Mouse (Mus musculus) lung, embryonic 16.5 days (tissue): ENCODE data around the gene D10Jhu81e. TPM values are rescaled to one million over a fixed set of nuclear protein-coding genes. Genes with fewer than 3 reads are reported as not detected.
A peak's percentile ranks its signal among the peaks of the same experiment; 100 is the strongest.
"Not testable (repeated sequence)": the region's sequence is repeated elsewhere in the genome, so short reads cannot be mapped to it uniquely, and the experiment has no call there.

ENCODE experiments used
- ATAC-seq: fragments of 200-750 bp; cut with Nextera tagmentation; 2 replicates; pipeline ENCODE4 v1.8.0; 2017; ENCODE audit warnings: low read depth, mild to moderate bottlenecking, moderate library complexity
- H3K27ac ChIP-seq: fragments of 300-500 bp; sonication (generic); 2 replicates; pipeline ENCODE4 v1.5.1; 2014; ENCODE audit warnings: mild to moderate bottlenecking, control low read depth, low read length
- H3K27me3 ChIP-seq: fragments of 300-500 bp; sonication (generic); 2 replicates; pipeline ENCODE4 v1.6.1; 2014; ENCODE audit warnings: low read depth, low read length, mixed read lengths; ENCODE audit not compliant: control insufficient read depth, insufficient read depth
- H3K36me3 ChIP-seq: fragments of 300-500 bp; sonication (generic); 2 replicates; pipeline ENCODE4 v1.6.1; 2014; ENCODE audit warnings: low read length; ENCODE audit not compliant: control insufficient read depth, insufficient read depth
- H3K4me1 ChIP-seq: fragments of 300-500 bp; sonication (generic); replicated peaks from 2 replicates; pipeline ENCODE4 v1.6.1; 2014; ENCODE audit warnings: low read length, mixed read lengths; ENCODE audit not compliant: control insufficient read depth, insufficient read depth
- H3K4me2 ChIP-seq: fragments of 300-500 bp; sonication (generic); 2 replicates; pipeline ENCODE4 v1.6.1; 2014; ENCODE audit warnings: low read depth, low read length, control low read depth
- H3K4me3 ChIP-seq: fragments of 300-500 bp; sonication (generic); 2 replicates; pipeline ENCODE4 v1.5.1; 2014; ENCODE audit warnings: mild to moderate bottlenecking, low read length, control low read depth
- H3K9ac ChIP-seq: fragments of 300-500 bp; sonication (generic); 2 replicates; pipeline ENCODE4 v1.6.1; 2014; ENCODE audit warnings: low read length, control low read depth
- H3K9me3 ChIP-seq: fragments of 300-500 bp; sonication (generic); 2 replicates; pipeline ENCODE4 v1.6.1; 2016; ENCODE audit warnings: low read length; ENCODE audit not compliant: control insufficient read depth
- WGBS: fragments of 180-500 bp; shearing (Covaris S2); extraction: QIAGEN DNeasy Blood & Tissue Kit; methylation state at CpG from one replicate; pipeline ENCODE4 v1.1.7; 2014; 5-methylcytosine and 5-hydroxymethylcytosine counted together
- polyA plus RNA-seq: library from polyadenylated mRNA; unstranded; fragments of >200 nt; fragmentation: Nextera tagmentation; extraction: Ambion mirVana; gene quantifications from 2 replicates; pipeline ENCODE4 v1.2.1, GENCODE M21; 2015

The D10Jhu81e gene
- polyA plus RNA-seq = 35.8 and 36.5 TPM in 2 replicates

- H3K9ac ChIP-seq = peak within 1 kb of the TSS; percentile 95
- peaks cover 26% of the 10 kb centered on the region for H3K36me3 ChIP-seq
- H3K4me1 ChIP-seq = peaks cover 13% of the 10 kb centered on the region
- peak within 1 kb of the TSS; percentile 66 for H3K27ac ChIP-seq
- H3K4me2 ChIP-seq = peak within 1 kb of the TSS; percentile 94
- peak; percentile 99 for ATAC-seq
- H3K9me3 ChIP-seq = no peaks in the 10 kb centered on the region
- peak within 1 kb of the TSS; percentile 89 for H3K4me3 ChIP-seq
- H3K27me3 ChIP-seq = no peaks in the 10 kb centered on the region
- 2% methylated on average over 50 of the region's 50 CpGs for WGBS
These were observed at the start of gene D10Jhu81e for GRCm38 (mm10) chr10:78169281-78170042. TSS of gene D10Jhu81e (minus strand) at chr10:78169782.

- H3K36me3 ChIP-seq = peaks cover 10% of the 10 kb centered on the region
- no peak for ATAC-seq
- H3K27me3 ChIP-seq = no peaks in the 10 kb centered on the region
- no peak overlapping the region for H3K4me3 ChIP-seq
- H3K27ac ChIP-seq = no peak overlapping the region
- WGBS = 77% methylated on average over 6 of the region's 6 CpGs
- H3K9me3 ChIP-seq = no peaks in the 10 kb centered on the region
- no peak overlapping the region for H3K9ac ChIP-seq
- H3K4me2 ChIP-seq = no peak overlapping the region
- no peaks in the 10 kb centered on the region for H3K4me1 ChIP-seq
These were observed 49.0 kb upstream of the D10Jhu81e start for GRCm38 (mm10) chr10:78218576-78218975.

- no peak for ATAC-seq
- 66% methylated on average over 6 of the region's 6 CpGs for WGBS
- no peak overlapping the region for H3K27ac ChIP-seq
These were observed 46.9 kb upstream of the D10Jhu81e start for GRCm38 (mm10) chr10:78216376-78217083.

GRCm38 (mm10) chr10:78214371-78214770 lies 44.8 kb upstream of the D10Jhu81e start:
- no peaks in the 10 kb centered on the region for H3K27me3 ChIP-seq
- H3K27ac ChIP-seq = no peak overlapping the region
- H3K36me3 ChIP-seq = peaks cover 30% of the 10 kb centered on the region
- WGBS = 93% methylated on average over 9 of the region's 9 CpGs
- H3K9ac ChIP-seq = no peak overlapping the region
- ATAC-seq = no peak
- no peaks in the 10 kb centered on the region for H3K4me1 ChIP-seq
- no peak overlapping the region for H3K4me3 ChIP-seq
- no peak overlapping the region for H3K4me2 ChIP-seq
- H3K9me3 ChIP-seq = no peaks in the 10 kb centered on the region

More at GRCm38 (mm10) chr10:78216376-78217083, 46.9 kb upstream of the D10Jhu81e start:
- H3K9me3 ChIP-seq = no peaks in the 10 kb centered on the region
- peaks cover 23% of the 10 kb centered on the region for H3K36me3 ChIP-seq
- no peak overlapping the region for H3K9ac ChIP-seq
- no peaks in the 10 kb centered on the region for H3K27me3 ChIP-seq
- H3K4me3 ChIP-seq = no peak overlapping the region
- no peak overlapping the region for H3K4me2 ChIP-seq
- H3K4me1 ChIP-seq = no peaks in the 10 kb centered on the region

GRCm38 (mm10) chr10:78211311-78211710 lies 41.7 kb upstream of the D10Jhu81e start:
- Histone ChIP-seq H3K36me3 (peaks cover 41% of the 10 kb centered on the region), H3K9ac (no peak overlapping the region), H3K9me3 (no peaks in the 10 kb centered on the region), H3K4me1 (no peaks in the 10 kb centered on the region), H3K27me3 (no peaks in the 10 kb centered on the region), H3K27ac (no peak overlapping the region), H3K4me3 (no peak overlapping the region), H3K4me2 (no peak overlapping the region)
- WGBS = 59% methylated on average over 6 of the region's 6 CpGs
- no peak for ATAC-seq

- H3K4me3 ChIP-seq = no peak overlapping the region
- no peaks in the 10 kb centered on the region for H3K9me3 ChIP-seq
- H3K36me3 ChIP-seq = peaks cover 26% of the 10 kb centered on the region
- no peaks in the 10 kb centered on the region for H3K27me3 ChIP-seq
- no peak for ATAC-seq
- H3K9ac ChIP-seq = no peak overlapping the region
- H3K4me1 ChIP-seq = no peaks in the 10 kb centered on the region
- 83% methylated on average over 4 of the region's 4 CpGs for WGBS
- H3K4me2 ChIP-seq = no peak overlapping the region
- no peak overlapping the region for H3K27ac ChIP-seq
These were observed 31.6 kb upstream of the D10Jhu81e start for GRCm38 (mm10) chr10:78201182-78201581.

- H3K4me2 ChIP-seq = no peak overlapping the region
- H3K9ac ChIP-seq = no peak overlapping the region
- 87% methylated on average over 5 of the region's 5 CpGs for WGBS
- no peaks in the 10 kb centered on the region for H3K4me1 ChIP-seq
- H3K9me3 ChIP-seq = no peaks in the 10 kb centered on the region
- no peak overlapping the region for H3K4me3 ChIP-seq
- H3K27ac ChIP-seq = no peak overlapping the region
- H3K27me3 ChIP-seq = no peaks in the 10 kb centered on the region
- H3K36me3 ChIP-seq = peaks cover 43% of the 10 kb centered on the region
- no peak for ATAC-seq
These were observed 23.4 kb upstream of the D10Jhu81e start for GRCm38 (mm10) chr10:78192933-78193332.

- not testable (repeated sequence) for H3K9me3 ChIP-seq, H3K27ac ChIP-seq, H3K4me3 ChIP-seq, H3K9ac ChIP-seq, H3K4me2 ChIP-seq, H3K4me1 ChIP-seq, H3K27me3 ChIP-seq, ATAC-seq
- WGBS = 77% methylated on average over 4 of the region's 4 CpGs
- H3K36me3 ChIP-seq = peaks cover 30% of the 10 kb centered on the region; the same call in 1 of the 2 replicates
These were observed 16.5 kb upstream of the D10Jhu81e start for GRCm38 (mm10) chr10:78186076-78186475.

GRCm38 (mm10) chr10:78185381-78185725 lies 15.8 kb upstream of the D10Jhu81e start:
- peaks cover 9% of the 10 kb centered on the region for H3K4me1 ChIP-seq
- no peaks in the 10 kb centered on the region for H3K9me3 ChIP-seq
- H3K9ac ChIP-seq = peak overlapping the region; percentile 54
- WGBS = 16% methylated on average over 9 of the region's 9 CpGs
- H3K27ac ChIP-seq = peak overlapping the region; percentile 70
- peak; percentile 37; the same call in 1 of the 2 replicates for ATAC-seq
- H3K27me3 ChIP-seq = no peaks in the 10 kb centered on the region
- peak overlapping the region; percentile 64 for H3K4me3 ChIP-seq
- peaks cover 27% of the 10 kb centered on the region; the same call in 1 of the 2 replicates for H3K36me3 ChIP-seq
- H3K4me2 ChIP-seq = peak overlapping the region; percentile 65
